Mouse (Mus musculus) heart, adult 2 months (tissue): ENCODE measurements at regions not wholly inside any gene's neighbourhood (a gene's known extent, or its start where the extent isn't known, plus 50 kb on each side); places are given as distances from the start of the nearest gene placed in this dataset.
A peak's percentile ranks its signal among the peaks of the same experiment; 100 is the strongest.

Source experiments
- CTCF ChIP-seq: fragments of 200-600 bp; IDR thresholded peaks from 2 replicates; pipeline ENCODE4 v1.8.1; 2022; ENCODE audit warnings: antibody characterized with exemption, mild to moderate bottlenecking, moderate library complexity
- EP300 ChIP-seq: fragments of 200-500 bp; IDR thresholded peaks from 2 replicates; pipeline ENCODE4 v1.6.1; 2011; ENCODE audit warnings: low read depth, low read length, control low read depth; ENCODE audit not compliant: insufficient read depth
- POLR2A ChIP-seq: fragments of 200-500 bp; IDR thresholded peaks from 2 replicates; pipeline ENCODE4 v1.6.1; 2011; ENCODE audit warnings: mild to moderate bottlenecking, low read depth, low read length, control low read depth; ENCODE audit not compliant: insufficient read depth

DNA sequence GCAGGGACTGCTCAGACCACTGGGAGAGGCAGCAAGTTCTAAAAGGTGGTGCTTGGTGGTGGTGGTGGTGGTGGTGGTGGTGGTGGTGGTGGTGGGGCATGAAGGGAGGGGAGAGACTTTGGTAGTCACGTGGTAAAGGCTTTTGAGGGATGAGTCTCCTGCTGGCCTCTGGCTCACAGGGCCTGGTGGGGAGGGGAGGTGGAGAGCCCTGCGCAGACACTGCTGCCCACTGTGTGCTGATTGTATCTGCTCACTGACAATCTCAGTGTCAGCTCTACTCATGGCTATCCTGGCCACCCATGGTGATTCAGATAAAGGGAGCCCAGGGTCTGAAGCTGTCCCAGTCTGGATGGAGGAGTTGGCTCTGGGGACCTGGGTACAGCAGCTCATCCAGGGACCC, 55.0 kb upstream of the Gata5 start:
- TF ChIP-seq POLR2A: peak; percentile 44; the same call in 1 of the 2 replicates
- TF ChIP-seq CTCF: no peak
- TF ChIP-seq EP300: no peak
